Mouse (Mus musculus) forebrain, embryonic 15.5 days (tissue): ENCODE measurements around the gene Gm12845. TPM values are rescaled to one million over a fixed set of nuclear protein-coding genes. Genes with fewer than 3 reads are reported as not detected.

Experiments
- ATAC-seq: fragments of 200-750 bp; cut with Nextera tagmentation; replicated peaks from 2 replicates; pipeline ENCODE4 v1.8.0; 2017; ENCODE audit warnings: mild to moderate bottlenecking, moderate TSS enrichment, moderate library complexity
- H3K27ac ChIP-seq: fragments of 300-500 bp; sonication (generic); replicated peaks from 2 replicates; pipeline ENCODE4 v1.5.1; 2015; ENCODE audit warnings: mild to moderate bottlenecking, inconsistent platforms
- H3K27me3 ChIP-seq: fragments of 300-500 bp; sonication (generic); 2 replicates; pipeline ENCODE4 v1.6.1; 2015; ENCODE audit warnings: inconsistent platforms
- H3K36me3 ChIP-seq: fragments of 300-500 bp; sonication (generic); 2 replicates; pipeline ENCODE4 v1.6.1; 2015; ENCODE audit warnings: mild to moderate bottlenecking, inconsistent platforms
- H3K4me1 ChIP-seq: fragments of 300-500 bp; sonication (generic); 2 replicates; pipeline ENCODE4 v1.6.1; 2015; ENCODE audit warnings: inconsistent platforms
- H3K4me2 ChIP-seq: fragments of 300-500 bp; sonication (generic); replicated peaks from 2 replicates; pipeline ENCODE4 v1.6.1; 2015; ENCODE audit warnings: mild to moderate bottlenecking, inconsistent platforms
- H3K4me3 ChIP-seq: fragments of 300-500 bp; sonication (generic); 2 replicates; pipeline ENCODE4 v1.5.1; 2015; ENCODE audit warnings: mild to moderate bottlenecking, inconsistent platforms
- H3K9ac ChIP-seq: fragments of 300-500 bp; sonication (generic); replicated peaks from 2 replicates; pipeline ENCODE4 v1.6.1; 2015; ENCODE audit warnings: mild to moderate bottlenecking, inconsistent platforms
- H3K9me3 ChIP-seq: fragments of 300-500 bp; sonication (generic); 2 replicates; pipeline ENCODE4 v1.6.1; 2016; ENCODE audit warnings: inconsistent platforms
- WGBS: fragments of 180-500 bp; shearing (Covaris S2); methylation state at CpG from one replicate; pipeline ENCODE4 v1.1.7; 2015; ENCODE audit warnings: mixed read lengths; 5-methylcytosine and 5-hydroxymethylcytosine counted together
- polyA plus RNA-seq: library from polyadenylated mRNA; unstranded; fragments of >200 nt; fragmentation: Nextera tagmentation; extraction: Ambion mirVana; gene quantifications from 2 replicates; pipeline ENCODE4 v1.2.1, GENCODE M21; 2015

Gm12845 gene
- polyA plus RNA-seq, result not detected in 2 replicates

- no peaks in the 10 kb centered on the region for H3K27me3 ChIP-seq
- 83% methylated on average over 1 of the region's 1 CpGs for WGBS
Observed at GRCm38 (mm10) chr4:117724112-117724511, at the start of gene Gm12845. Gm12845 (plus strand) TSS chr4:117724412.

GRCm38 (mm10) chr4:117676903-117677302, 47.3 kb upstream of the Gm12845 start:
- ATAC-seq, result peak; percentile 60; the same call in 1 of the 2 replicates
- Histone ChIP-seq H3K27ac (no peak overlapping the region), H3K27me3 (no peaks in the 10 kb centered on the region), H3K4me1 (peaks cover 13% of the 10 kb centered on the region), H3K4me3 (no peak overlapping the region), H3K36me3 (peaks cover 66% of the 10 kb centered on the region), H3K4me2 (no peak overlapping the region), H3K9me3 (no peaks in the 10 kb centered on the region), H3K9ac (no peak overlapping the region)
- 7% methylated on average over 3 of the region's 3 CpGs for WGBS

More at GRCm38 (mm10) chr4:117724112-117724511, at the start of gene Gm12845:
- Histone ChIP-seq H3K4me3 (no peak within 1 kb of the TSS), H3K4me1 (no peaks in the 10 kb centered on the region), H3K9me3 (no peaks in the 10 kb centered on the region), H3K27ac (no peak within 1 kb of the TSS), H3K36me3 (no peaks in the 10 kb centered on the region), H3K9ac (no peak within 1 kb of the TSS), H3K4me2 (no peak within 1 kb of the TSS)
- no peak for ATAC-seq

GRCm38 (mm10) chr4:117680963-117681362, 43.2 kb upstream of the Gm12845 start:
- H3K4me3 ChIP-seq, result peak overlapping the region; percentile 91
- H3K4me2 ChIP-seq, result peak overlapping the region; percentile 87
- H3K9ac ChIP-seq, result peak overlapping the region; percentile 89; the same call in 1 of the 2 replicates
- peaks cover 34% of the 10 kb centered on the region for H3K36me3 ChIP-seq
- ATAC-seq, result no peak
- 78% methylated on average over 6 of the region's 6 CpGs for WGBS
- H3K27me3 ChIP-seq, result 0 out of 2 replicates have a peak, but pooled peaks cover 2% of the 10 kb centered on the region
- peaks cover 22% of the 10 kb centered on the region for H3K4me1 ChIP-seq
- no peak overlapping the region for H3K27ac ChIP-seq
- no peaks in the 10 kb centered on the region for H3K9me3 ChIP-seq

GRCm38 (mm10) chr4:117681931-117682461, 42.2 kb upstream of the Gm12845 start, which contains the start of gene Dmap1:
Dmap1 (minus strand) TSS chr4:117682273.
- under 1% methylated on average over 33 of the region's 33 CpGs for WGBS
- peaks cover 22% of the 10 kb centered on the region for H3K4me1 ChIP-seq

DNA sequence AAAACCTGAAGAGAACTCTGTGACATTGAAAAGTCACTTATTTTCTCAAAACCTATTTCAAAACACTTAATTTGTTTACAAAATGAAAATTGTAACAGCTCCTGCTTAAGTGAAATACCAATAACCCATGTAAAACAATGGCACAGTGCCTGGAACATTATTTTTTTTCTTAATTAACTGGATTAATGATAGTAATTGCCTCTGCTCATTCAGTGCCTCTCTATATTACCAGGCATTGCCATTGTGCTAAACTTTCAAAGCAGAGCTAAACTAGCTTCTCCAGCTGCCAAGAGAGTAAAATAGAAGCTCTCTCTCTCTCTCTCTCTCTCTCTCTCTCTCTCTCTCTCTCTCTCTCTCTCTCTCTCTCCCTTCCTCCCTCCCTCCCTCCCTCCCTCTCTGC, 41.7 kb upstream of the Gm12845 start:
- Histone ChIP-seq H3K36me3 (peaks cover 24% of the 10 kb centered on the region; the same call in 1 of the 2 replicates), H3K27me3 (0 out of 2 replicates have a peak, but pooled peaks cover 2% of the 10 kb centered on the region), H3K4me3 (peak overlapping the region; percentile 91), H3K27ac (peak overlapping the region; percentile 59; the same call in 1 of the 2 replicates), H3K9me3 (no peaks in the 10 kb centered on the region), H3K4me2 (peak overlapping the region; percentile 87), H3K4me1 (peaks cover 22% of the 10 kb centered on the region), H3K9ac (peak overlapping the region; percentile 89)
- ATAC-seq, result no peak; the same call in 1 of the 2 replicates

More at GRCm38 (mm10) chr4:117681931-117682461, 42.2 kb upstream of the Gm12845 start, which contains the start of gene Dmap1:
- peak; percentile 90 for ATAC-seq
- peaks cover 29% of the 10 kb centered on the region; the same call in 1 of the 2 replicates for H3K36me3 ChIP-seq
- H3K9me3 ChIP-seq, result no peaks in the 10 kb centered on the region
- H3K4me3 ChIP-seq, result peak within 1 kb of the TSS; percentile 91
- peak within 1 kb of the TSS; percentile 59; the same call in 1 of the 2 replicates for H3K27ac ChIP-seq
- peak within 1 kb of the TSS; percentile 89 for H3K9ac ChIP-seq
- peak within 1 kb of the TSS; percentile 87 for H3K4me2 ChIP-seq
- 0 out of 2 replicates have a peak, but pooled peaks cover 2% of the 10 kb centered on the region for H3K27me3 ChIP-seq

GRCm38 (mm10) chr4:117683048-117683768, 41.0 kb upstream of the Gm12845 start:
- WGBS, result 82% methylated on average over 6 of the region's 6 CpGs
- ATAC-seq, result no peak
- H3K9ac ChIP-seq, result no peak overlapping the region
- H3K4me3 ChIP-seq, result no peak overlapping the region
- H3K36me3 ChIP-seq, result peaks cover 21% of the 10 kb centered on the region; the same call in 1 of the 2 replicates
- peaks cover 22% of the 10 kb centered on the region for H3K4me1 ChIP-seq
- no peaks in the 10 kb centered on the region for H3K9me3 ChIP-seq
- H3K27me3 ChIP-seq, result 0 out of 2 replicates have a peak, but pooled peaks cover 2% of the 10 kb centered on the region
- no peak overlapping the region for H3K4me2 ChIP-seq
- H3K27ac ChIP-seq, result no peak overlapping the region

- Histone ChIP-seq H3K27me3 (0 out of 2 replicates have a peak, but pooled peaks cover 2% of the 10 kb centered on the region), H3K4me2 (no peak overlapping the region), H3K4me1 (peaks cover 13% of the 10 kb centered on the region), H3K36me3 (no peaks in the 10 kb centered on the region), H3K9ac (no peak overlapping the region), H3K27ac (no peak overlapping the region), H3K9me3 (no peaks in the 10 kb centered on the region), H3K4me3 (no peak overlapping the region)
- WGBS, result 88% methylated on average over 4 of the region's 4 CpGs
- ATAC-seq, result no peak
Observed at GRCm38 (mm10) chr4:117686354-117686753, 37.9 kb upstream of the Gm12845 start.

GRCm38 (mm10) chr4:117705361-117705760, 18.9 kb upstream of the Gm12845 start:
- Histone ChIP-seq H3K9ac (no peak overlapping the region), H3K4me1 (no peaks in the 10 kb centered on the region), H3K36me3 (no peaks in the 10 kb centered on the region), H3K9me3 (no peaks in the 10 kb centered on the region), H3K4me3 (no peak overlapping the region), H3K27ac (no peak overlapping the region), H3K27me3 (no peaks in the 10 kb centered on the region), H3K4me2 (no peak overlapping the region)
- ATAC-seq, result no peak
- 4% methylated on average over 7 of the region's 7 CpGs for WGBS

DNA sequence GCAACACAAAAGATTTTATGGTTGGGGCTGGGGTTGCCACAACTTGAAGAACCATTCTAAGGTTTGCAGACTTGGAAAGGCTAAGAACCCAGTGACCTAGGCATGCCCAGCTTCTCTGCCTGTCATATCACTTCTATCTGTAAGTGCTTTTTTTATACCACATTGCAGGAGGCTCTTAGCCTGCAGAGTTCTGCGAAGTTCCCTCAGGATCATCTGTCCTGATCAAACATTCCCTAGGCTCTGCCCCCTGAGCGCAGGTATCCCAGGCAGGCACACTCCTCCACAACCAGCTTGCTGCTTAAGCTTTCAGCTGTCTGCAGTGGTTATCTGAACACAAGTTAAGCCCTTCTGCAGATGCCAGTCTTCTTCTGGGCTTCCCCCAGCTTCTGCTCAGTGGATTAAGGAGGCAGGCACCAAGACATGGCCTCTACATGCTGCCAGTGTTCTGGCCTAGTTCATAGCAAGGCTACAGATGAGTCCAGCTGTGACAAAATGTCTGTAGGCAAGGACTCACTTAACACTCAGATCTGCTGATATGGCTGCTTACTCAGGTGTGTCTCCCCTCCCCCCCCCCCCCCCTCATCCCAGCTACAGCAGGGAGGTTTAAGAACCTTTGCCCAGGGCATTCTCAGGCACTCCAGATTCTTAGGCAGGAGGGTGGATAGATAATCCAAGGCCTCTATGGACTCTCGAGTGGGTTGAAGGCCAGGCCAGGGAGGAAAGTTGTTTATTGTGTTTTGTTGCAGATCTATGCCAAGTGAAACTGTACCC, 15.2 kb upstream of the Gm12845 start:
- Histone ChIP-seq H3K27ac (no peak overlapping the region), H3K9me3 (no peaks in the 10 kb centered on the region), H3K27me3 (no peaks in the 10 kb centered on the region), H3K9ac (no peak overlapping the region), H3K4me2 (no peak overlapping the region), H3K4me1 (no peaks in the 10 kb centered on the region), H3K4me3 (no peak overlapping the region), H3K36me3 (no peaks in the 10 kb centered on the region)
- WGBS, result 85% methylated on average over 3 of the region's 3 CpGs
- no peak for ATAC-seq

- Histone ChIP-seq H3K4me1 (no peaks in the 10 kb centered on the region), H3K4me2 (no peak overlapping the region), H3K4me3 (no peak overlapping the region), H3K36me3 (no peaks in the 10 kb centered on the region), H3K9ac (no peak overlapping the region), H3K27ac (no peak overlapping the region), H3K9me3 (no peaks in the 10 kb centered on the region), H3K27me3 (no peaks in the 10 kb centered on the region)
- no peak for ATAC-seq
- WGBS, result 81% methylated on average over 3 of the region's 3 CpGs
Observed at GRCm38 (mm10) chr4:117712314-117712713, 11.9 kb upstream of the Gm12845 start.

- no peaks in the 10 kb centered on the region for H3K9me3 ChIP-seq
- H3K36me3 ChIP-seq, result no peaks in the 10 kb centered on the region
- H3K9ac ChIP-seq, result no peak overlapping the region
- H3K4me1 ChIP-seq, result no peaks in the 10 kb centered on the region
- H3K27me3 ChIP-seq, result no peaks in the 10 kb centered on the region
- no peak overlapping the region for H3K4me2 ChIP-seq
- no peak overlapping the region for H3K4me3 ChIP-seq
- 84% methylated on average over 6 of the region's 6 CpGs for WGBS
- no peak overlapping the region for H3K27ac ChIP-seq
- no peak for ATAC-seq
Observed at GRCm38 (mm10) chr4:117713303-117714098, 10.7 kb upstream of the Gm12845 start.
